8 mouse cellular contexts compared by ENCODE assay signal in the genomic region with DNA sequence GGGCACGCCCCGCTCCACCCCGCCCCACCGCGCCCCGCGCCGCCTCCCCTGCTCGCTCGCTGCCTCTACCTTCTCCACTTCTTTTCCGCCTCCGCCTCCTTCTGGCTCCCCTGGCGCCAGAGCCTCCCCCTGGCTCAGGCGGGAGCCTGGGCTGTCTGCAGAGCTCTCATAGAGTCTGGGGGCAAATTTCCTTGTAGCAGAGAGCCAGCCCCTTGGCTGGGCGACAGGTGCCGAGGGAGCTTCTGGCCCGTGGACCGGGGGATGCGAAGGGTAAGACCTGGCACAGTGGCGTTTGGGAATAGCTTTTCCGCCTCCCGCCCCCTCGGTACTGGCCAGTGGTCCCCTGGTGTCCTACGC. TPM values are rescaled to one million over a fixed set of nuclear protein-coding genes. Genes with fewer than 3 reads are reported as not detected.
A peak's percentile ranks its signal among the peaks of the same experiment; 100 is the strongest.
DNase-seq lines count a peak whose midpoint lies in the region; ATAC-seq and TF ChIP-seq lines count a peak whose summit lies in the region.

No protein-coding gene starts in this region.

- peaks cover 50% of the 10 kb centered on the region for H3K27me3 ChIP-seq in heart, embryonic 14.5 days (ENCODE audit: control insufficient read depth, insufficient read depth, low read length)
- H3K27me3 ChIP-seq in ES-Bruce4 (ENCODE audit: control insufficient read depth, insufficient read depth, low read length, poor library complexity, severe bottlenecking): no peaks in the 10 kb centered on the region
- H3K27me3 ChIP-seq in embryonic facial prominence, embryonic 14.5 days (replicated peaks; ENCODE audit: control insufficient read depth, insufficient read depth, low read length): peaks cover 6% of the 10 kb centered on the region
- no peaks in the 10 kb centered on the region for H3K27me3 ChIP-seq in limb, embryonic 11.5 days (ENCODE audit: control insufficient read depth, insufficient read depth, low read length)
- peaks cover 21% of the 10 kb centered on the region for H3K27me3 ChIP-seq in small intestine, adult 2 months (ENCODE audit: control insufficient read depth, insufficient read depth, low read length)

- no peak for TF ChIP-seq CTCF in ES-Bruce4 (IDR thresholded peaks at IDR 0.05; ENCODE audit: low read depth, low read length)
- no peak for TF ChIP-seq CTCF in small intestine, adult 2 months (IDR thresholded peaks at IDR 0.05; ENCODE audit: extremely low read depth, insufficient read length, insufficient replicate concordance, low read depth, low read length)

- TF ChIP-seq EP300 in ES-Bruce4 (IDR thresholded peaks at IDR 0.05; ENCODE audit: insufficient read depth, low read depth, low read length): no peak

- intact Hi-C loops in heart, postnatal 36 days (cut with DNase I): no loop called here
- intact Hi-C loops in gastrocnemius, postnatal 36 days (cut with DNase I): no loop called here

- H3K4me1 ChIP-seq in heart, embryonic 14.5 days (ENCODE audit: control insufficient read depth in 2 of 2, insufficient read depth in 2 of 2, low read length in 2 of 2): peaks cover 0 to 9% of the 10 kb centered on the region in 2 experiments; a peak in 2 of 4 replicates
- H3K4me1 ChIP-seq in ES-Bruce4 (ENCODE audit: control insufficient read depth, insufficient read depth, low read length): no peaks in the 10 kb centered on the region
- peaks cover 7% of the 10 kb centered on the region; the same call in 1 of the 2 replicates for H3K4me1 ChIP-seq in embryonic facial prominence, embryonic 14.5 days (ENCODE audit: control insufficient read depth, insufficient read depth, low read length)
- H3K4me1 ChIP-seq in limb, embryonic 11.5 days (ENCODE audit: control insufficient read depth, insufficient read depth, low read length): no peaks in the 10 kb centered on the region
- H3K4me1 ChIP-seq in small intestine, adult 2 months (ENCODE audit: control insufficient read depth, insufficient read depth, insufficient read length, low read length): peaks cover 3% of the 10 kb centered on the region

- H3K4me3 ChIP-seq in heart, embryonic 14.5 days (ENCODE audit: control insufficient read depth in 1 of 2, insufficient read depth in 1 of 2, low read depth in 1 of 2, low read length in 2 of 2): peak overlapping the region; percentile 54 to 55
- H3K4me3 ChIP-seq in ES-Bruce4 (ENCODE audit: low read depth, low read length): peak overlapping the region; percentile 64
- H3K4me3 ChIP-seq in embryonic facial prominence, embryonic 14.5 days (ENCODE audit: low read depth, low read length): peak overlapping the region; percentile 71
- H3K4me3 ChIP-seq in limb, embryonic 11.5 days (ENCODE audit: low read depth, low read length): peak overlapping the region; percentile 55
- H3K4me3 ChIP-seq in small intestine, adult 2 months (ENCODE audit: low read depth, low read length): peak overlapping the region; percentile 64

- peak; percentile 25; the same call in 1 of the 2 replicates for ATAC-seq in heart, embryonic 14.5 days (ENCODE audit: insufficient number of reproducible peaks, insufficient read depth, low FRiP score, low read depth)
- ATAC-seq in embryonic facial prominence, embryonic 14.5 days (ENCODE audit: low read depth): peak; percentile 77
- peak; percentile 63 for ATAC-seq in limb, embryonic 11.5 days (ENCODE audit: insufficient number of reproducible peaks, low FRiP score, low TSS enrichment, low read depth)

- no peak overlapping the region for H3K27ac ChIP-seq in heart, embryonic 14.5 days (replicated peaks in 1 of 2; ENCODE audit: control insufficient read depth in 1 of 2, insufficient read depth in 1 of 2, low read depth in 2 of 2, low read length in 2 of 2)
- no peak overlapping the region for H3K27ac ChIP-seq in ES-Bruce4 (ENCODE audit: insufficient read depth, low read length)
- peak overlapping the region; percentile 65 for H3K27ac ChIP-seq in embryonic facial prominence, embryonic 14.5 days (replicated peaks; ENCODE audit: low read depth, low read length)
- peak overlapping the region; percentile 73; the same call in 1 of the 2 replicates for H3K27ac ChIP-seq in limb, embryonic 11.5 days (replicated peaks; ENCODE audit: low read depth, low read length)
- H3K27ac ChIP-seq in small intestine, adult 2 months (ENCODE audit: insufficient read depth, low read depth, low read length): no peak overlapping the region

- no peak for DNase-seq in heart, postnatal 36 days
- DNase-seq in embryonic facial prominence, embryonic 14.5 days (ENCODE audit: low spot score): peak; percentile 70
- no peak for DNase-seq in limb, embryonic 11.5 days (ENCODE audit: low spot score)
- no peak for DNase-seq in gastrocnemius, postnatal 36 days
- DNase-seq in urinary bladder, adult 2 months (ENCODE audit: low spot score): no peak

- WGBS in heart, embryonic 14.5 days: 0% methylated on average over 18 of the region's 24 CpGs
- 0% methylated on average over 10 of the region's 24 CpGs for WGBS in embryonic facial prominence, embryonic 14.5 days
- WGBS in limb, embryonic 11.5 days: 0% methylated on average over 12 of the region's 24 CpGs
- WGBS in small intestine, adult 2 months: 2% methylated on average over 19 of the region's 24 CpGs

- H3K9ac ChIP-seq in heart, embryonic 14.5 days (ENCODE audit: low read length): peak overlapping the region; percentile 72
- peak overlapping the region; percentile 58 for H3K9ac ChIP-seq in ES-Bruce4 (ENCODE audit: low read depth, poor library complexity, severe bottlenecking)
- H3K9ac ChIP-seq in embryonic facial prominence, embryonic 14.5 days (ENCODE audit: low read depth, low read length): peak overlapping the region; percentile 78
- H3K9ac ChIP-seq in limb, embryonic 11.5 days (ENCODE audit: low read length): peak overlapping the region; percentile 90

- no peak for TF ChIP-seq POLR2A in ES-Bruce4 (IDR thresholded peaks at IDR 0.05; ENCODE audit: insufficient read depth, low read length)
- TF ChIP-seq POLR2A in small intestine, adult 2 months (IDR thresholded peaks at IDR 0.05; ENCODE audit: low read depth, low read length): no peak

- no peaks in the 10 kb centered on the region for H3K36me3 ChIP-seq in heart, embryonic 14.5 days (ENCODE audit: control insufficient read depth, insufficient read depth, low read length)
- no peaks in the 10 kb centered on the region for H3K36me3 ChIP-seq in ES-Bruce4 (ENCODE audit: control insufficient read depth, insufficient read depth, low read length, poor library complexity, severe bottlenecking)
- no peaks in the 10 kb centered on the region for H3K36me3 ChIP-seq in embryonic facial prominence, embryonic 14.5 days (ENCODE audit: control insufficient read depth, insufficient read depth, low read length)
- H3K36me3 ChIP-seq in limb, embryonic 11.5 days (ENCODE audit: control insufficient read depth, insufficient read depth, low read length): no peaks in the 10 kb centered on the region
- no peaks in the 10 kb centered on the region for H3K36me3 ChIP-seq in small intestine, adult 2 months (ENCODE audit: control insufficient read depth, insufficient read depth, low read length)

- peak overlapping the region; percentile 99 for H3K4me2 ChIP-seq in heart, embryonic 14.5 days (ENCODE audit: low read length)
- peak overlapping the region; percentile 97 for H3K4me2 ChIP-seq in embryonic facial prominence, embryonic 14.5 days (ENCODE audit: low read depth, low read length)
- H3K4me2 ChIP-seq in limb, embryonic 11.5 days (ENCODE audit: low read depth, severe bottlenecking): peak overlapping the region; percentile 91

- no peaks in the 10 kb centered on the region for H3K9me3 ChIP-seq in heart, embryonic 14.5 days (ENCODE audit: control insufficient read depth, low read length)
- no peaks in the 10 kb centered on the region for H3K9me3 ChIP-seq in ES-Bruce4 (replicated peaks; ENCODE audit: control insufficient read depth, insufficient read depth, low read length, poor library complexity, severe bottlenecking)
- no peaks in the 10 kb centered on the region for H3K9me3 ChIP-seq in embryonic facial prominence, embryonic 14.5 days (ENCODE audit: control insufficient read depth, low read length)
- no peaks in the 10 kb centered on the region for H3K9me3 ChIP-seq in limb, embryonic 11.5 days (ENCODE audit: control insufficient read depth, low read length)

RNA-seq across cellular contexts. Expression of a gene that starts 0.5 kb away (rescaled TPM):
- 0.23 and 0.24 TPM in 2 replicates for polyA plus RNA-seq in heart, embryonic 14.5 days (2014; fragmentation: Nextera tagmentation; extraction: Ambion mirVana)
- under 1 TPM; 0.08 to 0.14 TPM for total RNA-seq in heart, postnatal 36 days (2021)
- 1.3 and 1.6 TPM in 2 replicates for polyA plus RNA-seq in ES-Bruce4 (2011; ENCODE audit: insufficient read depth, insufficient read length, low read depth, missing spikeins)
- 6.4 and 7.9 TPM in 2 replicates for polyA plus RNA-seq in embryonic facial prominence, embryonic 14.5 days (2014; fragmentation: Nextera tagmentation; extraction: Ambion mirVana)
- polyA plus RNA-seq in limb, embryonic 11.5 days (2014; fragmentation: Nextera tagmentation; extraction: Ambion mirVana): 3.1 and 3.6 TPM in 2 replicates
- polyA plus RNA-seq in small intestine, adult 2 months (2012; rRNA removed): 0.67 and 1.4 TPM in 2 replicates
- under 1 TPM; 0.51 to 0.67 TPM for total RNA-seq in gastrocnemius, postnatal 36 days (2021)
- polyA plus RNA-seq in urinary bladder, adult 2 months (2012; rRNA removed): 0.29 TPM in 2 replicates

Comparison
In these comparisons a context has a peak if more than half of its experiments do, and no peak if none do; other contexts are left out.
1. ATAC-seq: peak in every context shown above with its lines; median percentile 77 in embryonic facial prominence, embryonic 14.5 days; 63 in limb, embryonic 11.5 days; 25 in heart, embryonic 14.5 days.
2. H3K27ac ChIP-seq: peak in embryonic facial prominence, embryonic 14.5 days (single experiment) and limb, embryonic 11.5 days (single experiment); none in heart, embryonic 14.5 days (0 of 2), ES-Bruce4 (single experiment) and small intestine, adult 2 months (single experiment).
3. Peak in every context shown above with its lines, with median percentiles within 50 percentile points of each other: H3K4me2 ChIP-seq, H3K4me3 ChIP-seq and H3K9ac ChIP-seq.